Mouse (Mus musculus) kidney, adult 2 months (tissue): Measurements from ENCODE around the gene Mindy4b-ps.

ENCODE experiments used
- CTCF ChIP-seq: fragments of 200-500 bp; conservative IDR thresholded peaks from 2 replicates; pipeline ENCODE4 v1.5.1; 2011; ENCODE audit warnings: low read depth, mild to moderate bottlenecking, control low read depth, low read length, moderate library complexity, mixed read lengths; ENCODE audit not compliant: insufficient read depth, insufficient read length
- POLR2A ChIP-seq: fragments of 200-500 bp; IDR thresholded peaks from one replicate; pipeline ENCODE4 v1.6.1; 2011; ENCODE audit warnings: low read depth, low read length, control low read depth

GRCm38 (mm10) chr3:58804745-58805144, 17.4 kb downstream of the Mindy4b-ps start:
- TF ChIP-seq CTCF (no peak), POLR2A (no peak)
